Mouse (Mus musculus) midbrain, postnatal 0 days (tissue): ENCODE measurements at regions not wholly inside any gene's neighbourhood (a gene's known extent, or its start where the extent isn't known, plus 50 kb on each side); places are given as distances from the start of the nearest gene placed in this dataset.

Experiments
- ATAC-seq: fragments of 200-750 bp; cut with Nextera tagmentation; 2 replicates; pipeline ENCODE4 v1.8.0; 2017; ENCODE audit warnings: moderate number of reproducible peaks, mild to moderate bottlenecking, moderate TSS enrichment, moderate library complexity; ENCODE audit not compliant: low FRiP score
- DNase-seq: peaks from one replicate; pipeline ENCODE4 v3.0.0-alpha.2; 2015; ENCODE audit warnings: low spot score
- H3K27ac ChIP-seq: fragments of 300-500 bp; sonication (generic); 2 replicates; pipeline ENCODE4 v1.5.1; 2014; ENCODE audit warnings: low read depth, mild to moderate bottlenecking, low read length, mixed read lengths
- H3K27me3 ChIP-seq: fragments of 300-500 bp; sonication (generic); 2 replicates; pipeline ENCODE4 v1.6.1; 2014; ENCODE audit warnings: low read length, control low read depth, mixed read lengths; ENCODE audit not compliant: insufficient read depth
- H3K36me3 ChIP-seq: fragments of 300-500 bp; sonication (generic); 2 replicates; pipeline ENCODE4 v1.6.1; 2014; ENCODE audit warnings: low read length, control low read depth, mixed read lengths; ENCODE audit not compliant: insufficient read depth
- H3K4me1 ChIP-seq: fragments of 300-500 bp; sonication (generic); 2 replicates; pipeline ENCODE4 v1.6.1; 2014; ENCODE audit warnings: mild to moderate bottlenecking, control low read depth, antibody characterized with exemption, low read length, mixed read lengths; ENCODE audit not compliant: insufficient read depth
- H3K4me2 ChIP-seq: fragments of 300-500 bp; sonication (generic); 2 replicates; pipeline ENCODE4 v1.6.1; 2014; ENCODE audit warnings: low read depth, mild to moderate bottlenecking, low read length, mixed read lengths; ENCODE audit not compliant: poor library complexity, severe bottlenecking
- H3K4me3 ChIP-seq: fragments of 300-500 bp; sonication (generic); 2 replicates; pipeline ENCODE4 v1.5.1; 2014; ENCODE audit warnings: low read depth, mild to moderate bottlenecking, low read length, moderate library complexity
- H3K9ac ChIP-seq: fragments of 300-500 bp; sonication (generic); replicated peaks from 2 replicates; pipeline ENCODE4 v1.6.1; 2014; ENCODE audit warnings: mild to moderate bottlenecking, low read length, moderate library complexity, mixed read lengths; ENCODE audit not compliant: poor library complexity, severe bottlenecking
- H3K9me3 ChIP-seq: fragments of 300-500 bp; sonication (generic); 2 replicates; pipeline ENCODE4 v1.6.1; 2016; ENCODE audit warnings: low read length, control low read depth
- CTCF ChIP-seq: IDR thresholded peaks from 2 replicates; pipeline ENCODE4 v1.5.1; 2016; ENCODE audit warnings: antibody characterized with exemption, mild to moderate bottlenecking
- WGBS: fragments of 180-500 bp; shearing (Covaris S2); extraction: QIAGEN DNeasy Blood & Tissue Kit; methylation state at CpG from one replicate; pipeline ENCODE4 v1.1.7; 2014; 5-methylcytosine and 5-hydroxymethylcytosine counted together

- H3K36me3 ChIP-seq: no peaks in the 10 kb centered on the region
- H3K4me3 ChIP-seq: no peak overlapping the region
- no peak for TF ChIP-seq CTCF
- ATAC-seq: no peak
- no peak for DNase-seq
- no peaks in the 10 kb centered on the region for H3K4me1 ChIP-seq
- 80% methylated on average over 1 of the region's 1 CpGs for whole genome bisulfite sequencing
- H3K9me3 ChIP-seq: no peaks in the 10 kb centered on the region
- H3K27me3 ChIP-seq: no peaks in the 10 kb centered on the region
- H3K27ac ChIP-seq: no peak overlapping the region
- no peak overlapping the region for H3K4me2 ChIP-seq
- no peak overlapping the region for H3K9ac ChIP-seq
Measured at GRCm38 (mm10) chr14:91027054-91027453, 2555.9 kb upstream of the Pcdh20 start.

- no peak overlapping the region for H3K4me3 ChIP-seq
Measured at GRCm38 (mm10) chr14:91020099-91020498, 2548.9 kb upstream of the Pcdh20 start.

GRCm38 (mm10) chr14:91014712-91015111 lies 2543.5 kb upstream of the Pcdh20 start:
- peak; percentile 52 for DNase-seq
- no peak for ATAC-seq
- H3K4me3 ChIP-seq: no peak overlapping the region
- WGBS: 58% methylated on average over 1 of the region's 1 CpGs
- no peak overlapping the region for H3K9ac ChIP-seq
- no peak overlapping the region for H3K4me2 ChIP-seq
- H3K9me3 ChIP-seq: no peaks in the 10 kb centered on the region
- no peaks in the 10 kb centered on the region for H3K27me3 ChIP-seq
- no peaks in the 10 kb centered on the region for H3K4me1 ChIP-seq
- peak; percentile 74 for TF ChIP-seq CTCF
- no peaks in the 10 kb centered on the region for H3K36me3 ChIP-seq
- no peak overlapping the region for H3K27ac ChIP-seq

More at GRCm38 (mm10) chr14:91020099-91020498, 2548.9 kb upstream of the Pcdh20 start:
- 87% methylated on average over 1 of the region's 1 CpGs for WGBS
- no peak for ATAC-seq
- no peaks in the 10 kb centered on the region for H3K27me3 ChIP-seq
- H3K36me3 ChIP-seq: no peaks in the 10 kb centered on the region
- no peaks in the 10 kb centered on the region for H3K9me3 ChIP-seq
- H3K27ac ChIP-seq: no peak overlapping the region
- H3K4me2 ChIP-seq: no peak overlapping the region
- TF ChIP-seq CTCF: no peak
- no peak overlapping the region for H3K9ac ChIP-seq
- no peaks in the 10 kb centered on the region for H3K4me1 ChIP-seq
- no peak for DNase-seq
